Mouse (Mus musculus) kidney, postnatal 10 days (tissue): ENCODE results near the gene Sbno2.

Source experiments
- DNase-seq: peaks from one replicate; pipeline ENCODE4 v3.0.0; 2021; ENCODE audit warnings: mixed read lengths

The Sbno2 gene

GRCm38 (mm10) chr10:80016511-80016910, 88.9 kb downstream of the Sbno2 start, which contains the start of gene Arhgap45:
TSS of gene Arhgap45 (plus strand) at chr10:80016653.
- DNase-seq: no peak

GRCm38 (mm10) chr10:80015583-80015982, 89.8 kb downstream of the Sbno2 start:
- no peak for DNase-seq

GRCm38 (mm10) chr10:80014484-80015290, 90.7 kb downstream of the Sbno2 start:
- DNase-seq: no peak

GRCm38 (mm10) chr10:80013609-80014008, 91.8 kb downstream of the Sbno2 start:
- DNase-seq: no peak

GRCm38 (mm10) chr10:80011740-80012139, 93.6 kb downstream of the Sbno2 start:
- no peak for DNase-seq
